Mouse (Mus musculus) liver, adult (tissue): Measurements from ENCODE around the gene Fxyd3.

ENCODE experiments used
- GATA4 ChIP-seq: IDR thresholded peaks from 2 replicates; pipeline ENCODE4 v1.6.1; 2014; ENCODE audit warnings: mild to moderate bottlenecking, low read length; ENCODE audit not compliant: insufficient replicate concordance

Gene Fxyd3

DNA sequence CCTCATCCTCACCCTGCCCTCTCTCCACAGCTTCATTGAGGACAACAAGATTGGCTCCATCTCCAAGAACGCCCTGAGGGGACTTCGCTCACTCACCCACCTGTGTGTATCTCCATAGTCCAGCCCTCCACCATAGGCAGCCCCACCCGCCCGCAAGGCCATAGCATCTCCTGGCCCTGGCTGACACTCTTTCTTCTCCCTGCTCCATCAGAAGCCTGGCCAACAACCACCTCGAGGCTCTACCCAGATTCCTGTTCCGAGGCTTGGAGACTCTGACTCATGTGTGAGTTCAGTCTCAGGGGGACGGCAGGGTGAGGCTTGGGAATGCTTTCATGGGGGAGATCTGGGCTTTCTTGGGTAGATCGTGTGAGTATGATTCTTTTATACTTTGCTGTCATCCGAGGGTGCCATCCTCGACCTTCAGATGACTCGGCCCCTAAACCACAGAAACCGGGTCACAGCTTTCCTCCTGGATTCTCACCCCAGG lies 13.4 kb downstream of the Fxyd3 start:
- TF ChIP-seq GATA4: no peak

DNA sequence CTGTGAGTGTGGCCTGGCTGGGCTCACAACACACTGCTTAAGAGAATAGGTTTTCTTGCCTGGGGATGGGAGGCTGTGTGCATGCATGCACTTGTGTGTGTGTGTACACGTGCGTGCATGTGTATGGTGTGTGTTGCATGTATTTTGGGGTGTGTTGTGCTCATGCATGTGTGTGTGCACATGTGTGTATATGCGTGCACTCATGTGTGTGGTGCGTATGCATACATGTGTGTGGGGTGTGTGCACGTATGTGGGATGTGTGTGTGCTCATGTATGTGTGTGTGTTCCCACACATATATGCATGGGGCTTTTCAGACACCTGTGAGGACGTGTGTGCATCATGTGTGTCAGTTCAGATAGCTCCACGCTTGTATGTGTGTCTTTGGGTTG lies 15.9 kb downstream of the Fxyd3 start:
- no peak for TF ChIP-seq GATA4

DNA sequence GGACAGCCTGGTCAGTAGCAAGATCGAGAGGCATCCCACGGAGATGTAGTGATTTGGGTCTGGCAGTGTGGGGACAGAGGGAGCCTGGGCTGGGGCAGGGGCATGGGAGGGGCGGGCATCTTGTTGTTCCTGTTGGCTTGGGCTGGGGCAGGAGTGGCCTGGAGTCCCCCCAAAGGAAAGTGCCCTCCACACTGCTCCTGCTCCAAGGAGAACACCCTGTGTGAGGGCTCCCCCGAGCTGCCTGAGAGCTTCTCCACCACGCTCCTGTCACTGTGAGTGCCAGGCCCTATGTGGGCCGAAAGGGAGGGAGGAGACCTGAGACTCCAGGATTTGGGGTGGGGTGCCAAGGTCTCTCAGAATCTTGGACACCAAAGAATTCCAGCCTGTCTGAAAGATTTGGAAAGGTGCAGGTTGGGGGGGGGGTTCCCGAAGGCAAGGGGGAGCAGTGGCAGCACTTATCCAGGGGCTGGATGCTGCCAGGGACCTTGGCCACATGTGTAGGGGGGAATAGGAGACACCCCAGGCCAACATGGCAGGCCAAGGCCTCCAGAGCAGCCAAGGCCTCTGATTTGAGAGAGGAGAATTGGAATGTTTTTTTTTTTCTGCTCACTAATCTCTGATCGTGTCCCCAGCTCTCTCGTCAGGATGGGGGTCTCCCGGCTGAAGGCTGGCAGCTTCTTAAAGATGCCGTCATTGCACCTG lies 16.4 kb downstream of the Fxyd3 start:
- no peak for TF ChIP-seq GATA4

DNA sequence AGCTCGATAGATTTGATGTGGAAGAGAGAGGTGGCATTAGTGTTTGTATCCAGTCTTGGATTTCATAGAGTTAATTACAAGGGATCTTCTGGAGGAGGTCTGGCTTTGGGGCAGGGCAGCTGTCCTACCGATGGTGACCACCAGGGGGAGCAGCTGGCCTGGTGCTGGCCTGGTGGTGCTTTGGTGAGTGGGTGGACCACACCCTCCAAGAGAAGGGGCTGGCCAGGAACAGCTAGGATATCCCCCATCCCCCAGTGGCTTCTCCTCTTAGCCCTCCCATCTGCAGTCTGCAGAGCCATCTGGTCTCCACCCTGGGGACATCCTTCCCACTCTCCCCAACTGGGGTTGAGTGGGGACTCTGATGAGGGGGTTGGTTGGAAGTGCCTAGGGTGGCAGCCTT lies 17.4 kb downstream of the Fxyd3 start, which contains the start of gene Lgi4:
Lgi4 (plus strand) TSS at position 235 of the 400 bp plus-strand sequence.
- no peak for TF ChIP-seq GATA4

DNA sequence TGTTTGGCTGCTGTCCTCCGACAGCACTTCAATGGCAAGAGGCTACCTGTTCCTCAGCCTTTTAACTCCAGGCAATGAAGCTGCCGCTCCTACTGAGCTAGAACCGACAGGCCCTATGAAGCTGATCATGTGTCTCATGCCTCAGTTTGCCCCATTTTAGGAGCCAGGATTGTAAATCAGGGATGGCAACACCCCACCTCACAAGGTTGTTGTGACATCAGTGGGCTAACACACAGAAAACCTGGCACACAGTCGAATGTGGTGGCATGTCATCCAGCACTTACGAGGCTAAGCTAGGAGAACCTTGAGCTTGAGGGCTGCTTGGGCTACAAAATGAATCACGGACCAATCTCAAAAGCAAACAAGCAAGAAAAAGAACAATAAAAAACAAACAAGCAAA lies 18.3 kb downstream of the Fxyd3 start:
- no peak for TF ChIP-seq GATA4

DNA sequence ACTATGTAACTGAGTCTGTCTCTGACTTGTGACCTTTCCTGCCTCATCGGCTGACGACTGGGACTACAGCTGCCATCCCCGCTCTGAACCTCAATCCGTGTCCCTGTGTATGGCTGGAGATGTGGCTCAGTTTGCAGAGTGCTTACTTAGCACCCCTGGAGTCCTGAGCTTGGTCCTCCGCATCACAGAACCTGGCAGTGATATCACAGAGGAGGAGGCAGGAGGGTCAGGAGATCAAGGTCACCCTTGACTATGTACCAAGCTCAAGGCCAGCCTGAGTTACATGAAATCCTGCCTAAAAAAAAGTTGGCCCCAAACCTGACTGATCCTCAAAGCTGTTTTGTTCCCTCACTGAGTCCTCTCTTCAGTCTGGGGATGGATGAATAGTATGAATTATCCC lies 18.8 kb downstream of the Fxyd3 start:
- no peak for TF ChIP-seq GATA4

DNA sequence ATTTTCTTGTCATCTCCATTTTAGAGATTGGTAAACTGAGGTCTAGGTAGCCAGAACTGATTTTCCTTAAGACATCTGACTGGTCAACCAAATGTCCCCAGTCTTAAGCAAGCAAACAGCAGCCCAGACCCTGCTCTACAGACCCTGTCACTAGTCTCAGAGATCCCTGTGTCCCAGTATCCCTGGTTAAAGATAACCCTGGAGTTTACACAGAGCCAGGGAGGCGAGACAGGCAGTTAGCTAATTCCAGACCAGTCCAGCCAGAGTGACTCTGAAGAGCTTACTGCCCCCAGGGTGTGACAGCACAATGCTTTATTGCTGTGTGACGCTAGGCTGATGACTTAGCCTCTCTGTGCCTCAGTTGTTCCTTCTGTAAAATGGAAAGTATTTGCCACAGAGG lies 19.4 kb downstream of the Fxyd3 start, which contains the start of gene Fxyd1:
Fxyd1 (minus strand) TSS at position 129 of the 400 bp plus-strand sequence.
- TF ChIP-seq GATA4: peak; percentile 35; the same call in 1 of the 2 replicates

DNA sequence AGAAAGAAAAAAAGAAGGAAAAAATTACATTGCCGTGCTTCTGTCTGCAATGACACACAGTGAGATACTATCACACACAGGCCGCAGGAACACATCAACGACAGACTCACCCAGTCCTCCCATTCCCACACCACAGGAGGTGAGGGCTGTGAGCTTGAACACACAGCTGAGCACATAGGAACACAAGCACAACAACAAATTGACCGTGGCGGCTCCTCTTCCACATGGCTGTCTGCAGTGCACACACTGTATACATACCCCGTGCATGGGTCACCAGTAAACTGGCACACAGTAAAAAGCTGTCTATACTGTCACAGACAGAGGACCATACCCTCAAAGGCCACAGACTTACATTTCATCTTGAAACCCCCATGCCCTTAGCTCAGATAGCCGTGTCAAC lies 20.1 kb downstream of the Fxyd3 start:
- no peak for TF ChIP-seq GATA4

DNA sequence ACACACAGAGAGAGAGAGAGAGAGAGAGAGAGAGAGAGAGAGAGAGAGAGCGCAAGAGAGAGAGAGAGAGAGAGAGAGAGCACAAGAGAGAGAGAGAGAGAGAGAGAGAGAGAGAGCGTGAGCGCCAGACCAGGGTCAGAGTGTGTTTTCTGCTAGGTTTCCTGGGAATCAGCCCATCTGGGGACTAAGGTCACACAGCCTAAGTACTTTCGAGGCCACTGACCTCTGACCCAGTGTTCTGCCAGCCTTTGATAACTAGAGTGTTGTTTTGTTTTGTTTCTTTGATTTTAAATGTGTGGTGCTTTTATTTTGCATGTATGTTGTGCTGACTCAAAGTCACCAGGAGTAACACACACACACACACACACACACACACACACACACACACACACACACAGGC lies 20.6 kb downstream of the Fxyd3 start:
- TF ChIP-seq GATA4: peak; percentile 96

DNA sequence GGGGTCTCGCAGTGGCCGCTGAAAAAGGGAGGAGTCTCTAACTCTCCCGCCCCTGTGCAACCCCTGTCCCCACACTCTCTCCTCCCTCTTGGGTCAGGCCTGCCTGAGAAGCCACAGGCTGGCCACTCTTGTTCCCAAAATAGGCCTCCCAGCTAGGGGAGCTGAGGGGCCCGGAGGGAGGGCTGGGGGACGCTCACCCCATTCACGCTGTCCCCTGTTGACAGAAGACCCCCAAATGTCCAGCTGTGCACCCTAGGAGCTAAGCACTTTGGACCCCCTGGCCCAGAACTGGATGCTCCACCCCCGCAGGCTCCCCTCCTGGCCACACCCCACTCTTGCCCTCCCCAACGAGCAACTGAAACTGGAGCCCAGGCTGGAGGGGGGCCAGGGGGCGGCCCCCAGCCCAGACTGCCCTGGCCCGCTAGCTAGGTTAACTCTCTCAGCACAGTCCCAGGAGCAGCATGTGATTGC lies 21.1 kb downstream of the Fxyd3 start:
- TF ChIP-seq GATA4: no peak

DNA sequence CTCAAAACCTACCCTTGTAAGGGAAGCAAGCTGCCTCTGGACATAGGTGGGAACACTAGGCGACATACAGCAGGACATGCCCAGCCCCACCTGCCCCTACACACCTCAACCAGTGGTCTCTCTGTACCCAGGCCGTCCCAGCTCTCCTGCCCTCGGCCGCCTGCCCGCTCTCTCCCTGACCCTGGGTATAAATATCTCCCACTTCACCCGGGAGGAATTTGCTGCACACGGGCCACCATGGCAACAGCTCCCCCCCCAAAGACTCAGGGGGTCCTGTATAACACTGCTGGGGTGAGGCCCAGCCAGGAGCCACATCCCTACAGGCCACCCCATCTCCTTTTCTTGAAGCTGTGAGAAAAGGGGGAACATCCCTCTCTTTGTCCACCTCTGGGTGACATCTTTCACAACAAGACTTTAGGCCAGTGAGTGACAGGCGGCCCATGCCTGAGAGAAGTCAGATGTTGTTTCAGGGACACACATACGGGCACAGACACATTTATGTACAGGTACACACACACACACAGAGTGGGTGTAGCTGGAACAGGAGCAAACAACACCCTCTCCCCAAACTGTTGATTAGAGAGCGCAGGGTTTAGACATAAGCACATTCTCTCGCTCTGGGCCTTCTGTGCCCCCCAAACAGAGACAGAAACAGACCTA lies 21.7 kb downstream of the Fxyd3 start:
- no peak for TF ChIP-seq GATA4

DNA sequence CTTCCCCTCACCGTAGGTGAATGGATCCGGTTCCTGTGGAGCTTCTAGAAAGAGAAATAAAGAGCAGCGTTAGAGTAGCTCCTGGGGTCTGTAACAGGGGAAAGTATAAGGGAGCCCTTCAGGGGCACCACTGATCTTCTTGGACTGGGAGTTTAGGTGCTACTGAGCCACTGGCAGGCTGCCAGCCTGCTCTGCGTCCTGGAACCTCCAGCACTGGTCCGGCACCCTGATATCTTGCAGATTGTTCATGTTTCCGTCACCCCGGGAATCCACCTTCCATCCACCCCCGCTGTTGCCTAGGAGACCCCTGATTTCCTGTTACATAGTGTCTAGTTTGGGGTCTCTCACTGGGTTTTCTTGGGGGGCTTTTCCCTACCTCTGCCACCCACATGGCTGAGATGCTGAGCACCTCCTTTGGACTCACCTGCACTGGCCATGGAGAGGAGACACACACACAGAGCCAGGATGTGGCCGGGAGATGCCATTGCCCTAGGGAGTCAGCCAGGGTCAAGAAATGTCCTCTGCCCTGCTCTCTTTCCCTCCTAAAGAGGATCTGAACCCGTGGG lies 22.5 kb downstream of the Fxyd3 start:
- TF ChIP-seq GATA4: no peak

DNA sequence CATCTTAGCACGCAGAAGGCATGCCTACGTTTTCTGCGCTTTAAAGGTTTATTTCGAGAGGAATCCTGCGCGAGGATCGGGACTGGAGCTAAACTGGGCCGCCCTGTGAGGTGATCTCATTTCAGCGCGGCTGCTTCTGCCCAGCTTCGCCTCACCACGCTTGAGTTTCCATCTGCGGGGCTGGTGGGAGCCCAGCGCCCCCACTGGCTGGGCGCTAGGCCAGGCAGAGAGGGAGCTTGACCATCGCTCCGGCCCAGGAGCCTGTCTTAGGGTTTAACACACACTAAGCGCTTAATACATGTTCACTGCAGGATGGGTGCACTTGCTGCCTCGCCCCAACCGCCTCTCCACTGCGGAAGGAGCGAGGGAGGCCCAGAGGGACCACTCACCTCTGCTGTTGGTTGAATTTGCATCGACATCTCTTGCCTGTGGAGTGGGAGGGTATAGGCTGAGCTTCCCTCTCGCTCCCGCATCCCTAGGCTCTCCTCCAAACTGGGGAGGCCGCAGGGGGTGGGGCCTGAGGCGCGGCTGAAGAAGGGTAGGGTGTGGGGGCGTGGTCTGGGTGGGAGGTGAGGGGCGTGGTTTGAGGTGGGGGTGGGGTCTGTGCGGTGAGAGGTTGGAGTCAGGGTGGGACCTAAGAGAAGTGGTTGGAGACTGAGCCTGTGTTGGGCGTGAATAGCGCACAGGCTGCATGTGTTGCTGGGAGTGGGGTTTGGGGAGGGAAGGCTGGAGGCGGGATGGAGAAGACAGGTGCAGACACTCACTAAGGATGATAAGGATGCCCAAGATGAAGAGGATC lies 23.7 kb downstream of the Fxyd3 start:
- no peak for TF ChIP-seq GATA4

DNA sequence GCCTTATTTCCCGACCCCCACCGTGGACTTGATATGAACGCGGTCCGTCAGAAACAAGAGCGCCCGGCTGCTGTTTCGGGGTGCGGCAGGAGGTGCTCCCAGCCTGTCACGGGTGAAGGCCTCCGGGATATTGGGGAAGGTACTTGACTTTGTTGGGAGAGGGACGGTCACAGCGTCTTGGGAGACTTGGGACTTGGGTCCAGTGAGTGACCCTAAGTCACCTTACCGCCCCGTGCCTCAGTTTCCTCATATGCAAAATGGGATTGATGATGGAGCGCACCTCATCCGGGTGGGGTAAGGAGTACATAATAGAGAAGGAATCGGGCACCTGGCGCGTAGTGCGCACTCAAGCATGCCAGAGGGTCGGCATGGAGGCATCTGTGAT lies 24.3 kb downstream of the Fxyd3 start:
- no peak for TF ChIP-seq GATA4

DNA sequence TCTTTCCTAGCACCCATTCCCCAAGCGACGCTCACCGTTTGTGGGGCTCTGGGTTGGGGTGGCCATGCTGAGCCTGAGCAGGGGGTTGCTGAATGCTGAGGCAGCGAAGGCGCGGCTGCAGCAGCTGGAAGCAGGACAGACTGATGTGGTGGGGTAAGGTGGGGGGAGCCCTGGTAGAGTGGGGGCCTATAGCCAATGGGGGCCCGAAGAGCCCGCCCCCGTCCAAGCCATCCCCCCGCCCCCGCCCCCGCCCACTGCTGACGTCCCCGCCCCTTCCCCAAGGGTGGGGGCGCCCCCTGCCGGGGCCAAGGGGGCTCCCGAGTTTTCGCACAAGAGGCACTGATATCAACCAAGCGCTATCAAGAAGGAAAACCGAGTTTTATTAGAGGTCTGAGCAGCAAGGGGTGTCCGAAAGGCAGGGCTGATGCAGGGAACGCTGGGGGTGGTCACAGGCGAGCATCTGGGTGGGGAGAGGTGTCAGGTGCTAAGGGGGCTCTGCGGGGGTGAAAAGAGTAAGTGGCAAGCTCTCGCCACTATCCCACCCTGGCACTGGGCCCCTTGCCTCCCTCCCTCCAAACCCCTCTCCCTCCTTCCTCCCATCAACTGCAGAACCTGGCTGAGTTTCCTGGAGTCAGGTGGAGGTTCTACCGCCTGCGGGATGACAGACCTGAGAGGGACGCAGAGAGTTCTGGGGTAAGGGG lies 25.0 kb downstream of the Fxyd3 start, which contains the start of gene Fxyd7:
Fxyd7 (minus strand) TSS at position 147 of the 701 bp plus-strand sequence.
- no peak for TF ChIP-seq GATA4

DNA sequence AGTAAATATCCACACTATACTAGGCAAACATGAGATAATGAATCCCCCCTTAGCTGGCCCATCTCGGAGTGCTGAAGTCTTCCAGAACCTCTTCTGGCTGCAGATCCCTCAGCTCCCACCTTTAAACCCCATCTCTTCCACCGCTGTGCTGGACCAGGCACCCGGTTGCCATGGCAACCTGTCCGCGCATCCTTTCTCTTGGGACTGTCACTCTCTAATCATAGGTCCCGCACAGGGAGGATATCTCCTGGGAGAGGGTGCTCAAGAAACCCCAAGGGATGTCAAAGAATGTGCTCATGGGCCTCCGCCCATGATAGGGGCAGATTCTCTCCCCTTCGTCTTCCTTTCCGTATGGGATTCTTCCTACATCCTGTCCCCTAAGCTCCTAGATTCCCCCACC lies 25.6 kb downstream of the Fxyd3 start:
- TF ChIP-seq GATA4: no peak
